Mouse (Mus musculus): ENCODE data around the gene G530012D18Rik.
"Not testable (repeated sequence)": the region's sequence is repeated elsewhere in the genome, so short reads cannot be mapped to it uniquely, and the experiment has no call there.

- TF ChIP-seq CTCF (IDR thresholded peaks at IDR 0.05 in 2 of 3, conservative IDR thresholded peaks at IDR 0.05 in 1 of 3; ENCODE audit: control insufficient read depth in 1 of 3, insufficient read depth in 1 of 3, low read depth in 2 of 3, low read length in 3 of 3, poor library complexity in 1 of 3, severe bottlenecking in 1 of 3); RCOR1 (IDR thresholded peaks at IDR 0.05; ENCODE audit: low read depth, low read length): not testable (repeated sequence)
Measured at GRCm38 (mm10) chr1:85579199-85580147, 4.0 kb downstream of the G530012D18Rik start.
